Mouse (Mus musculus) ES-Bruce4 (cell line): Measurements from ENCODE around the gene Gm16253.

ENCODE experiments used
- CTCF ChIP-seq: IDR thresholded peaks from one replicate; pipeline ENCODE4 v1.8.1; 2011; ENCODE audit warnings: low read depth, low read length
- EP300 ChIP-seq: IDR thresholded peaks from 2 replicates; pipeline ENCODE4 v1.6.1; 2011; ENCODE audit warnings: low read depth, low read length; ENCODE audit not compliant: insufficient read depth
- POLR2A ChIP-seq: IDR thresholded peaks from one replicate; pipeline ENCODE4 v1.8.1; 2011; ENCODE audit warnings: low read length; ENCODE audit not compliant: insufficient read depth

GRCm38 (mm10) chr3:96598156-96599068, 21.6 kb downstream of the Gm16253 start:
- TF ChIP-seq EP300 (no peak), CTCF (no peak), POLR2A (no peak)
